Mouse (Mus musculus): Measurements from ENCODE around the gene Pde6h.
"Not testable (repeated sequence)": the region's sequence is repeated elsewhere in the genome, so short reads cannot be mapped to it uniquely, and the experiment has no call there.

The Pde6h gene

DNA sequence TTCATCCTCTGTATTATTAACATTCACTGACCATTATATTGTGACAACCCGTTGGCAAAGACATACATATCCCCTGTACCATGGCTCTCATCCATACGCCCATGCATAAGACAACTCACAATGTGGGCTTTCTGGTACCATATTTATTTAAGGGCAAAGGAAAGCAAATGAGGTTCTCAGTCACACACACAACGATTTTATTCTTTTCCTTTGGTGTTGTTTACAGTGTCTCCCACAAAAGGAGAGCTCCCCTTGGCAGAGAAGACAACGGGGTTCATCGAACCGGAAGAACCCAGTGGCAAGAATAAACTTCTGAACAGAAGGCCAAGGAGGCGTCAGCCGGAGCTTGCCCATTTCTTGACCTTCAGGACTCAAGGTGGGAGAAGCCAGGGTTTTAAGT is at the start of gene Pde6h:
Gene Pde6h (plus strand): TSS at position 301 of the 400 bp plus-strand sequence.
- in situ Hi-C loops (cut with MboI; ENCODE audit: low pct_unique_long_range_greater_than_20kb in 1 of 2, low sequenced_read_pairs in 2 of 2, unreplicated experiment in 1 of 2) = no loop called here

- in situ Hi-C loops (cut with MboI; ENCODE audit: low pct_unique_long_range_greater_than_20kb in 1 of 2, low sequenced_read_pairs in 2 of 2, unreplicated experiment in 1 of 2) = no loop called here
Observed at GRCm38 (mm10) chr6:136874599-136874998, 49.0 kb upstream of the Pde6h start.

DNA sequence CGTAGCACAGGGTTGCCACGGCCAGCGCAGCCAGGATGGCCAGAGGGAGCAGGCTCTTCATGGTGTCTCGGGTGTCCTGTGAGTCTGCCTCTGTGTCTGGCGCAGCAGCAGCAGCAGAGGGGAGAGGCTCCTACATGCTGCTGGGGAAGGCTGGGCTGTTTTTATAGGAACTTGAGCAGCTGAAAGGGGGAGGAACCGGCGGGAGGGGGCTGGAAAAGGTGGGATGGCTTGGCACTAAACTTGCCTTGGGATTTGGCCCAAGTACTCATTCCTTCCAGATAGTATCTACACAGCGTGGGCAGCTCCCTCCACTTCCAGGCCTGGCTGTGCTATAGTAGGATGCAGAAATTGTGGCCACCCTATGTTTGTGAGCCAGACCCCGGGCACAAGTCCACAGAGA is 48.0 kb upstream of the Pde6h start, which contains the start of gene Mgp:
Gene Mgp (minus strand): TSS at position 154 of the 400 bp plus-strand sequence.
- in situ Hi-C loops (cut with MboI; ENCODE audit: low pct_unique_long_range_greater_than_20kb in 1 of 2, low sequenced_read_pairs in 2 of 2, unreplicated experiment in 1 of 2) = no loop called here

DNA sequence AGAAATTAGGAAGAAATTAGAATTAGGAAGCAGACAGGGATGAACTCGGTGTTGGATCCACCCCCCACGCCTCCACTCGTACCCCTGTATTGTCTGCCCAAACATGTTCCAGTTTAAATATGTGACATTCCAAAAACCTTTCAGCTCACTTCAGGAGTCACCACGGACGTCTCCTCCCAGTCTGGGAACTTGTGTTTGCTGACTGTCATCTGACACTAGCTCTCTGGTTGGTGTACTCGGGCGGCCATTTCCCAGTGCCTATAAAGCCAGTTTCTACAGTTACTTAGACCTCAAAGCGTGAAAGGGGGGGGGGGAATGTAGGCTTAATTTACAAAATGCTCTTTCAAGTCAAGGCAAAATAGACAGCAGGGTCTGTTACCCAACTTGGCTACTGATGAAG is 42.0 kb upstream of the Pde6h start:
- in situ Hi-C loops (cut with MboI; ENCODE audit: low pct_unique_long_range_greater_than_20kb in 1 of 2, low sequenced_read_pairs in 2 of 2, unreplicated experiment in 1 of 2) = no loop called here

GRCm38 (mm10) chr6:136883431-136883915 is 40.2 kb upstream of the Pde6h start:
- in situ Hi-C loops (cut with MboI; ENCODE audit: low pct_unique_long_range_greater_than_20kb in 1 of 2, low sequenced_read_pairs in 2 of 2, unreplicated experiment in 1 of 2) = no loop called here

DNA sequence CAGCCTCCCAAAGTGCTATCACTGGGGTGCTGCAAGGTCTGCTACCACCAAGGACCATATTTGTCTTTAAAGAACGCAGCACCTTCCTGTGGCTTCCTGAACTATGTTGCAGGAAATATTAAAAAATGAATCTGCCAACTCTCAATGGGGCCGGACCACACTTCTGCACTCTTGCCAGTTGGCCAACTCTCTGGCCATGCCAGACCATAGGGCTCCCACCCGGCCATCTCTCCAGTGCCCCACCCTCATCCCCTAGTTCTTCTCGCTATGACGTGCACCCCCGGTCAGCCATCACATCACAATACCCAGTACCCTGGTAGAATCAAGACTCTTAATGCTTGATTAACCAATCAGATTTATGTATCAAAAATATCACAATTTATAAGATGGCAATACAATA is 39.7 kb upstream of the Pde6h start:
- in situ Hi-C loops (cut with MboI; ENCODE audit: low pct_unique_long_range_greater_than_20kb in 1 of 2, low sequenced_read_pairs in 2 of 2, unreplicated experiment in 1 of 2) = no loop called here

- in situ Hi-C loops (cut with MboI; ENCODE audit: low pct_unique_long_range_greater_than_20kb in 1 of 2, low sequenced_read_pairs in 2 of 2, unreplicated experiment in 1 of 2) = not testable (repeated sequence)
Observed at GRCm38 (mm10) chr6:136884766-136885165, 38.9 kb upstream of the Pde6h start.

DNA sequence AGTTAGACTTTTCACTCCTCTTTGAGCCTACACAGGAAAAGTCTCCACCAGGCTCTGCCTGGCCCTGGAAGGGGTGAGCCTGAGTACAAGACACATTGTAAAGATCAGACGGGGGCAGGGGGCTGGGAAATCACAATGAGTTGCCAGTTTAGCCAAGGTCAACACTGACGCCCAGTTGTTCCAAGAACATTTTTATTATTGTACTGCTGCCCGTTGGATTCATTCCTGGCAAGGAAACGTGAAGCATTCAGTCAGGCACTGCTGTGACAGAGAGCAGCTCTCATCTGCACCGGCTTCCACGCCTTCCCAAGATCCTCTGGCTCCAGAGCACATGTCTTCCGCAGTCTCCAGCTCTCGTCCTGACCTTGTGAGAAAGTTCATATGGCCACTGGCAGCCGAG is 35.8 kb upstream of the Pde6h start:
- in situ Hi-C loops (cut with MboI; ENCODE audit: low pct_unique_long_range_greater_than_20kb in 1 of 2, low sequenced_read_pairs in 2 of 2, unreplicated experiment in 1 of 2) = no loop called here

DNA sequence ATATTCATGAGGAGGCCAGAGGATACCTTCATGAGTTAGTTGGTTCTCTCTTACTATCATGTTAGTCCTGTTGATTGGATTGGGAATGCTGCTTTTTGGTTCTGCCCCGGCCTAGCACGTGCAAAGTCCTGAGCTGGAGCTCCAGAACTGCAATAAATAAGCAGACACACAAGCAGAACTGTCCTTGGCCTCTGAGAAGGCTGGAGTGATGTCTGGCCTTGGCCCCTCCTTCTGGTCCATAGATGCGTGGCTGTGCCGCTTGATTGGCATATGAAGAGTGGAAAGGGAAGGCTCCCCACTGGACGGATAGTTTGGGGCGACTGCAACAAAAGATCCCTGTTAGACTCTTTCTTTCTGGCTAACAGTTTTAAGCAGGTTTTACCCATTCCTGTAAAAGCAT is 34.6 kb upstream of the Pde6h start:
- in situ Hi-C loops (cut with MboI; ENCODE audit: low pct_unique_long_range_greater_than_20kb in 1 of 2, low sequenced_read_pairs in 2 of 2, unreplicated experiment in 1 of 2) = no loop called here

- in situ Hi-C loops (cut with MboI; ENCODE audit: low pct_unique_long_range_greater_than_20kb in 1 of 2, low sequenced_read_pairs in 2 of 2, unreplicated experiment in 1 of 2) = no loop called here
Observed at GRCm38 (mm10) chr6:136889554-136889953, 34.1 kb upstream of the Pde6h start.

- in situ Hi-C loops (cut with MboI; ENCODE audit: low pct_unique_long_range_greater_than_20kb in 1 of 2, low sequenced_read_pairs in 2 of 2, unreplicated experiment in 1 of 2) = no loop called here
Observed at GRCm38 (mm10) chr6:136892002-136892401, 31.6 kb upstream of the Pde6h start.

DNA sequence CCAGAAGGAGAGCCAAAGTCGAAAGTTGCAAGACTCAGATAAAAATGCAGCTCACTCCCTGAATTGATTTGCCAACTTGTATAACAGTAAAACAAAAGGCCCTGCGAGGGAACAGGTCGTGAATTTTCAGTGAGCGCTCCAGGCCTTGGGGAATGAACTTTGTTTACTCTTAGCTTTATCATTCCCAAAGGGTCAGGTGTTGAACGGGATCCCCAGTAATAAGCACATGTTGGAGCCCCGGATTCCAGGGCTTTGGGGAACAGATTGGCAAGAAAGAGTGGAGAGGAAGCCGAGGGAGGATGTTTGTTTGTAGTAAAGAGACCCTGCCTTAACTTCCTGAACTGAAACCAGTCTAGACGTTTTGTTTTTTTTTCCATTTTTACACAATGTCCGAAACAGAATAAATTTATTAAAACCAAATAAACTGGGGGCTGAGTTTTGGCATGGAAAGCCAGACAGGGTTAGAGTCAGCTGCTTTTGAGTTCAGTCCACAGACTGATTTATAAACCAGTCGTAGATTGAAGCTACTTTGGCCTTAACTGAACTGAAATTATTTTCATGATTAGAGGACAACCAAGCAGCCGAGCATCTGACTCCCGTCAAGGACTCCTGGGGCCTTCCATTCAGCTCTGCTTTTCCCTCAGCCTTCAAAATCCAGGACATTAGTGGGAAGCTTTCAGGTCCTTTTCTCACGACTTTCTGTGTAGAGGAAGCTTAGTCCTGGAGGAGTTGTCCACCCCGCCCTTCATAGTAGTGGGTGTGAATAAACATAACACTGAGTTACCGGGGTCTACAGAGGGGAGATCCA is 28.9 kb upstream of the Pde6h start:
- in situ Hi-C loops (cut with MboI; ENCODE audit: low pct_unique_long_range_greater_than_20kb in 1 of 2, low sequenced_read_pairs in 2 of 2, unreplicated experiment in 1 of 2) = no loop called here

GRCm38 (mm10) chr6:136897789-136898188 is 25.8 kb upstream of the Pde6h start:
- in situ Hi-C loops (cut with MboI; ENCODE audit: low pct_unique_long_range_greater_than_20kb in 1 of 2, low sequenced_read_pairs in 2 of 2, unreplicated experiment in 1 of 2) = no loop called here

DNA sequence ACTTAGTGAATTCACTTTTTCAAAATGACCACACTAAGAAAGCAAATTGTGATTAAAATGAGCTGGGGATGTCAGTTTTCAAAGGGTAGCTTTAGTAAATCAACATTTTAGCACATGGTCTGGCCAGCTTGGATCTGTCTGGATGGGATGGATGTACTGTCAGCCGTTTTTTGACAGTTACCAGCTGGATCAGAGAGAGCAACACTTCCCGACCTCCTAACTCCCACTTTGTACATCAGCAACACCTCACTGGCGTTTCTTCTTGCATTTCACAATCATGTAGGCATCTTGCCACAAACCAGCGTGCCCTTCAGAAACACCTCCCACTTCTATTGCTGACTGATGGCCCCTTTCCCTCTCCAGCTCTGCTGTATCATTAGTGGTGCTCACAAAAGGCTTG is 25.4 kb upstream of the Pde6h start:
- in situ Hi-C loops (cut with MboI; ENCODE audit: low pct_unique_long_range_greater_than_20kb in 1 of 2, low sequenced_read_pairs in 2 of 2, unreplicated experiment in 1 of 2) = no loop called here

- in situ Hi-C loops (cut with MboI; ENCODE audit: low pct_unique_long_range_greater_than_20kb in 1 of 2, low sequenced_read_pairs in 2 of 2, unreplicated experiment in 1 of 2) = no loop called here
Observed at GRCm38 (mm10) chr6:136898954-136899353, 24.7 kb upstream of the Pde6h start.

- in situ Hi-C loops (cut with MboI; ENCODE audit: low pct_unique_long_range_greater_than_20kb in 1 of 2, low sequenced_read_pairs in 2 of 2, unreplicated experiment in 1 of 2) = no loop called here
Observed at GRCm38 (mm10) chr6:136900369-136901009, 23.1 kb upstream of the Pde6h start.

DNA sequence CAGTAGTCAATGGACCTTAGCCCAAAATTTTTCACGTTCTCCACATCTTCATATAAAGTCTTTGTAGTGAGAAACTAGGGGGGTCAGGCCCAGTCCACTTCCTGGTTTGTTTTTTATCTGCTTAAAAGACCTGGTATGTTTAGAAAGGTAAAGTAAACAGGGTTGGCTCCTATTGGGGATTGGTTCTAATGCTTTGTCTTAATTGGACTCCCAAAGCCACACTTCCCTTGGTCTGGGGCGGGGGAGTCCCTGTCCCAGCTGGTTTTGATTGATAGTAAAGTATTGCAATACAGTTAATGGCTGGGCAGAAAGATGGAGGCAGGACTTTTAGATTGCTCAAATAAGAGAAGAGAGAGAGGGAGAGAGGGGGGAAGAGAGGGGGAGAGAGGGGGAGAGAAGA is 22.6 kb upstream of the Pde6h start:
- in situ Hi-C loops (cut with MboI; ENCODE audit: low pct_unique_long_range_greater_than_20kb in 1 of 2, low sequenced_read_pairs in 2 of 2, unreplicated experiment in 1 of 2) = no loop called here

DNA sequence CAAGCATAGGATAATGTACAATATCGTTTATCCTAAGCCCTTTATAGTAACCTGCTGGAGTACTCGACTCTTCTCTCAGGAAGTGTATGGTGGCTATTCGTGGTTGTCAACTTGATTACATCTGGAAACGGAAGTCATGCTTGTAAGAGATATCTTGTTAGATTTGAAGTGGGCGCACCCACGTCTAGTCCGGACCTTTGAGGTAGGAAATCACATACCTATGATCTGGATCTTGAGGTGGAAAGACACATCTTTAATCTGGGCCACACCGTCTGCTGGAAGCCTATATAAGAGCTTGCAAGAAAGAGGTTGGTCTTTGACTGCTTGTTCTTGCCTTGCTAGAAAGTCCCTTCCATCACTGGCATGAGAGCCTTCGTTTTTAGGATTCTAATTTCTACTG is 21.1 kb upstream of the Pde6h start:
- in situ Hi-C loops (cut with MboI; ENCODE audit: low pct_unique_long_range_greater_than_20kb in 1 of 2, low sequenced_read_pairs in 2 of 2, unreplicated experiment in 1 of 2) = no loop called here

GRCm38 (mm10) chr6:136903885-136904470 is 19.7 kb upstream of the Pde6h start:
- in situ Hi-C loops (cut with MboI; ENCODE audit: low pct_unique_long_range_greater_than_20kb in 1 of 2, low sequenced_read_pairs in 2 of 2, unreplicated experiment in 1 of 2) = no loop called here
